Mouse (Mus musculus) bone marrow macrophage, adult 2 months (primary cell): ENCODE data around the gene Snx1.

ENCODE experiments used
- CTCF ChIP-seq: IDR thresholded peaks from 2 replicates; pipeline ENCODE4 v1.5.1; 2012; ENCODE audit warnings: low read depth, mild to moderate bottlenecking, low read length, moderate library complexity
- POLR2A ChIP-seq: IDR thresholded peaks from 2 replicates; pipeline ENCODE4 v1.6.1; 2012; ENCODE audit warnings: mild to moderate bottlenecking, low read depth, low read length, borderline replicate concordance

DNA sequence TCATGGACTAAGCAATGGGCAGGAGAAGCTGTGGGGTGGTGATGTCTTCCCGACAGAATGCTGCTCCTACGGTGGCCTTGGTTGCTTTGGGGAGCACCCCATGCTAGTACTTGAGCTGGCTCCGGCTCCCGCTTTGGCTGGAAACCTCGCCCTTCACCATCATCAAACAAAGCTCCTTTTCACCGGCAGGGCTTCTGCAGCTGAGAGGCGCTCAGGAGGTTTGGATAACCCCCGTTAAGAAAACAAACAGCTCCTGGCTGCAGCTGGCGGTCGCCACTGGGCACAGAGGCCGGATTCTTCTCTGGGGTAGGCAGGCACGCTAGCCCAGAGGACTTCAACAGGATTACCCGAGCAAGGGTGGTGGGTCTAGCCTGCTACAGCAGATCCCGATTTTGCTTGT lies 47.9 kb downstream of the Snx1 start:
- no peak for TF ChIP-seq CTCF
- TF ChIP-seq POLR2A = no peak
